Mouse (Mus musculus) left cerebral cortex, adult 18-20 months (tissue): Measurements from ENCODE around the gene Gpd1l. TPM values are rescaled to one million over a fixed set of nuclear protein-coding genes. Genes with fewer than 3 reads are reported as not detected.
"Not testable (repeated sequence)": the region's sequence is repeated elsewhere in the genome, so short reads cannot be mapped to it uniquely, and the experiment has no call there.

ENCODE experiments used
- DNase-seq, 2 experiments: peaks; one replicate each; pipeline ENCODE4 v3.0.0; 2021 to 2022; ENCODE audit warnings: low spot score in 2 of 2, mixed read lengths in 1 of 2
- long read RNA-seq, 2 experiments: library from polyadenylated mRNA; stranded (forward); transcript quantifications; one replicate each; pipeline ENCODE4 v2.0.0; 2021
- total RNA-seq, 2 experiments: library from RNA; stranded (reverse); gene quantifications; 2 replicates each; pipeline ENCODE4 v1.2.3; 2021

Gene Gpd1l
- 10 to 100 TPM; 83.6 to 91.5 TPM for total RNA-seq
- long read RNA-seq, experiment 1, full-length matches to known transcripts, result 32 of 101 reads
- long read RNA-seq, experiment 1, partial matches to known transcripts, result 4 of 101 reads
- long read RNA-seq, experiment 1, other reads (novel, unspliced or antisense), result 65 of 101 reads
- long read RNA-seq, experiment 2, full-length matches to known transcripts, result 22 of 68 reads
- long read RNA-seq, experiment 2, partial matches to known transcripts, result 2 of 68 reads
- long read RNA-seq, experiment 2, other reads (novel, unspliced or antisense), result 44 of 68 reads

GRCm38 (mm10) chr9:114933723-114934171 lies at the start of gene Gpd1l:
Gene Gpd1l (minus strand): TSS chr9:114933987.
- DNase-seq, result peak; percentile 97 to 99

GRCm38 (mm10) chr9:114982689-114983360 lies 49.0 kb upstream of the Gpd1l start, which contains the start of gene Rps27rt:
Gene Rps27rt (minus strand): TSS chr9:114982739.
- peak in 1 of 2 experiments; percentile 21 for DNase-seq

DNA sequence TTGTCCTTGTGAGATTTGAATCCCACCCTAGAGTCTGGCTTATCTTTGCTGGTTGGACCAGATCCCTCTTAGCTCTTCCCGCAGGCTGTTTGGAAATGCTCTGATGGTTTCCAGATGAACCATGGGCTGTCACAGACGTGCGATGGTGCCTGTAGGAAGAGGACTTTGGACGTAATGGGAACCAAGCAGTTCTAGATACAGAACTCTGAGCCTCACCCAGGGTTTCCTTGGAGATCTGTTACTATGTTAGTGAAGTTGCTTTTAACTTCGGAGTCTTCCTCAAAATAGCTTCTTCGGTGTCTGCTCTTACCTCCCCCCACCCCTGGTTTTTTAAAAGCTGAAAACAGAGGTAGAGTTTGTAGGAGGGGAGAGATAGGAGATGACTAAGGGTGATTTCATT lies 46.2 kb upstream of the Gpd1l start:
- DNase-seq, result no peak

DNA sequence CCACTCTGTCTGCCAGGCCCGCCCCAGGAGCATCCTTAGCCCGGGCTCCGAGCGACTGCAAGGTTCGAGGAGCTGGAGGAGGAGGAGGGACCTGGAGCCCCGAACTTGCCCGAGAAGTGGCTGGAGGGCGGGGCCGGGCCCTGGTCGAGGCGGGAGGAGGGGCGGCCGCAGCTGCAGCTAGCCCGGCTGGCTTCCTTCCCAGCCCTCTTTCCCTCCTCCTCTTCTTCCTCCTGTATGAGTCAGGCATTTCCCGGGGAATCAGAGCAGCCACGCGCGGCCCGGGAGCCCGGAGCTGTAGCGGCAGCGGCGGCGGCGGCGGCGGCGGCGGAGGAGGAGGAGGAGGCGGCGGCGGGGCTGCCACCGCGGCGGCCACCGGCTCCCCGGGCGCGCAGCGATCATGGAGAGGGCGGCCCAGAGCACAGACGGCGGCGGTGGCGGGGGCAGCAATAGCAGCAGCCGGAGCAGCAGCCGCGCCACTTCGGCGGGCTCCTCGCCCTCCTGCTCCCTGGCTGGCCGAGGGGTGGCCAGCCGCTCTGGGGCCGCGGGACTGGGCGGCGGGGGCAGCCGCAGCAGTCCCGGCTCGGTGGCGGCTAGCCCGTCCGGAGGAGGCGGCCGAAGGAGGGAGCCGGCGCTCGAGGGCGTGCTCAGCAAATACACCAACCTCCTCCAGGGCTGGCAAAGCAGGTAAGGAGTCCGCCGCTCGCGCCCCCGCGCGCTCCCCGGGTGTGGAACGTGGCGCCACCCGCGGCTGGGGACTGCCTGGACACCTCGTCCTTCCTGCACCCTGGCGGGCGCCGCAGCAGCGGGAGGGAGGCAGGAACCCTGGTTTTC lies 44.7 kb upstream of the Gpd1l start, which contains the start of gene Osbpl10:
TSS of gene Osbpl10 (plus strand) at position 289 of the 831 bp plus-strand sequence.
- DNase-seq, result peak; percentile 84 to 90

DNA sequence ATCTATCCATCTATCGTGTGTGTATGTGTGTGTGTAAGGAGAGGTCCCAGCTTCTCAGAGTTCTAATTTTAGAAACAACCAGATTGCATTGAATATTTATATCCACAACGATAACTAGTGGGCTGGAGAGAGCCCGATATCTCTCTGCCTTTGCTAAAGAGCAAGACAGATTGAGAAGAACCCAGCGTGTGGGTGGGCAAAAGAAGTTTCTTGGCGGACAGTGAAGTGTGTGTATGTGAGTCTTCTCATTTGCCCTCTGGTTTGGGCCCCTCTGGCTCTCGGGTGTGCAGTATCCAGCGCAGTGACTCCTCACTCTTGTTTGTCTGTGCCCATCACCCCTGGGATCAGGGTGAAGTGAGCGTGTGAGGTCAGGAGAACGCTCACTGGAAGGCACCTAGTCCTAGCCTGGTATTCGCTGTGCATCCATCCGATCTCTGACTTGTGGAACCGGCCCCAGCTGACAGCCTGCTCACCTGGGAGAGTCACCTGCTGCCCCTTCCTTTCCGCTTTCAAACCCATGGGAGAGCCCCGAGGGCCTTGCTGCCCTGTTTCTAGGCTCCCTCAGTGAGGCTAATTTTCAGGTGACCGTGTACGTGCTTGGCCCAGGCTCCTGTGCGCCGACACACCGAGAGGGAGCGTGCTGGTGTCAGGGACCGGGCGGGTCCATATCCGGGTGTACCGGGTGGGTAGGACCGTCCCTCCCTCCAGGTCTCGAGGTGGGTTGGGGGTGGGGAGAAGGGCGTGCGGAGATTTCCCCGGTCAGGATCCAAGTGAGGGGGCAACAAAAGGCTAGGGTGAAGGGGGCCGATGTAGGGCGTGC lies 43.9 kb upstream of the Gpd1l start:
- peak; percentile 47 to 65 for DNase-seq

GRCm38 (mm10) chr9:114966286-114966685 lies 32.5 kb upstream of the Gpd1l start:
- DNase-seq, result not testable (repeated sequence)

GRCm38 (mm10) chr9:114964093-114964492 lies 30.3 kb upstream of the Gpd1l start:
- no peak for DNase-seq

- no peak for DNase-seq
Observed at GRCm38 (mm10) chr9:114960844-114961243, 27.1 kb upstream of the Gpd1l start.

GRCm38 (mm10) chr9:114960043-114960789 lies 26.4 kb upstream of the Gpd1l start:
- DNase-seq, result no peak

DNA sequence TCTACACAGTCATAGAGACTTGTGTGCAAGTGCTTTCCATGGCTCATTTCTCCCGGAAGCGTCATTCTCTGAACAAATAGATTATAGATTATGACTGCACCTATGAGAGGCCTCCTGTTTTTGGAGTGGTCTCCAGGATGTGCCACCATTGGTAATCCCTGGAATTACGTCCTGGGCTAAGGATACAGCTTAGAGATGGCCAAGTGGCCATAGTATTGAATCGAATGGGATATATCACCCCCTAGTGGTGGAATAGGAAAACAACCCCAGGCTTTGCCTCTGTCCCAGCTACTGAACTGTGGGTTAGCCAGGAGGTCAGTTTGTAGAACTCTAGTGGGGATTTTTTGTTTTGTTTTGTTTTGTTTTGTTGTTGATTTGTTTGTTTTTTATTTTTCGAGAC lies 23.2 kb upstream of the Gpd1l start:
- no peak for DNase-seq

- DNase-seq, result no peak
Observed at GRCm38 (mm10) chr9:114955340-114955739, 21.6 kb upstream of the Gpd1l start.

DNA sequence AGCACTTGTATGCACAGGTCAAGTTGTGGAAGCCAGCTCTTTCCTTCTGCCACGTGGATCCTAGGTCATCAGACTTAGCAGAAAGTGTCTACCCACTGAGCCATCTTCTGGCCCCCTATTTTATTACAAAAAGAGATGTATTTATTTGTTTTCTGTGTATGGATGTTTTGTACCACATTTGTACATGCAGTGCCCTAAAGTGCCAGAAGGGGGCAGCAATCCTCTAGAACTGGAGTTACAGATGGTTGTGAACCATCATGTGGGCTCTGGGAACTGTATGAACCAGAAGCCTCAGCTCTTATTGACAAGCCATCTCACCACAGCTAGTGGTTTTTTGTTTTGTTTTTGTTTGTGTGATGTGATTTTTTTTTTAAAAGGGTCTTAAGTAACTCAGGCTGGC lies 19.1 kb upstream of the Gpd1l start:
- DNase-seq, result no peak

GRCm38 (mm10) chr9:114948395-114948794 lies 14.6 kb upstream of the Gpd1l start:
- no peak for DNase-seq

DNA sequence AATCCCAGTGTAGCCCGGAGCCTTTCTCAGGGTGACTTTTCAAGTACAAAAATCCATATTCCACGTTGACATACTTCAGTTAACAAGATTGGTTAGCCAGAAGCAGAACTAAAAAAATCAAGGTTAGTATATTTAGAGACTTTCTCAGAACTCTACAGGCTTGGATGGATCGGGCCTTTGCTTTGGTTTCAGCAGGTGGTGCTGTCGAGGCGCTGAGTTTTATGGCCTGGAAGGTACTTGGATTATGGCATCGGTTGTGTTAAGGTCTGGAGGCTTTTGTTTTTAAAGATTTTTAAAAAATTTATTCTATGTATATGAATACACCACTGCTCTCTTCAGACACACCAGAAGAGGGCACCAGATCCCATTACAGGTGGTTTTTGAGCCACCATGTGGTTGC lies 11.8 kb upstream of the Gpd1l start:
- DNase-seq, result no peak

DNA sequence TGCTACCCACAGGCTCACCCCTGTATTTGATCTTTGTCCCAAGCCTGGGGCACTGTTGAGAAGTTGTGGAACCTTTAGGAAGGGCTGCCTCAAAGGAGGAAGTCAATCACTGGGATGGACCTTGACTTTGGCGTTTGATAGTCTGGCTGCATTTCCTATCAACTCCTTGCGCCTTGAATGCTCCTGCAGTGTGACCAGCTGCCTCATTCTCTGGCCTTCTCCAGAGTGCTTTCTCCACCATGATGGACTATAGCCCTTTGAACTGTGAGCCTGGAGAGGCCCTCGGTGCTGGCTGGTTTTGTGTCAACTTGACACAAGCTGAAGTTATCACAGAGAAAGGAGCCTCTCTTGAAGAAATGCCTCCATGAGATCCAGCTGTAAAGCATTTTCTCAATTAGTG lies 10.9 kb upstream of the Gpd1l start:
- DNase-seq, result no peak

DNA sequence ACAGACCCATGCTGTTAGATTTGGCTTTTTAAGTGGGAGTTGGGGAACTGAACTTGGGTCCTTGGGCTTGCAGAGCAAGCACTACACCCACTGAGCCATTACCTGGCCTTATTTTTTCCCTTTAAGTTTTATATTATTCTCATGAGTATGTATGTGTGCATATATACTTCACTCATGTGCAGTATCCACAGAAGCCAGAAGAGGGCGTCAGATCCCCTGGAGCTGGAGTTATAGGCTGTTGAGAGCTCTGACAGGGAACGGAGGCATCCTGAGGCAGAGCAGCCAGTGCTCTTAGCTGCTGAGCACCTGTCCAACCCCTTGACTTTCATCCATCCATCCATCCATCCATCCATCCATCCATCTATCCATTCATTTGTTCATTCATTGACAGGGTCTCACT lies 2.9 kb upstream of the Gpd1l start:
- no peak for DNase-seq

GRCm38 (mm10) chr9:114935321-114935720 lies 1.5 kb upstream of the Gpd1l start:
- no peak for DNase-seq

- DNase-seq, result no peak
Observed at GRCm38 (mm10) chr9:114934231-114934630, 444 bp upstream of the Gpd1l start.

GRCm38 (mm10) chr9:114933037-114933722 lies 607 bp downstream of the Gpd1l start:
- DNase-seq, result no peak
